Mouse (Mus musculus) hindbrain, postnatal 0 days (tissue): ENCODE data around the gene Olfr671. TPM values are rescaled to one million over a fixed set of nuclear protein-coding genes. Genes with fewer than 3 reads are reported as not detected.

Experiments
- ATAC-seq: fragments of 200-750 bp; cut with Nextera tagmentation; 2 replicates; pipeline ENCODE4 v1.8.0; 2017; ENCODE audit warnings: mild to moderate bottlenecking, moderate TSS enrichment, moderate library complexity
- DNase-seq: peaks from one replicate; pipeline ENCODE4 v3.0.0-alpha.2; 2015; ENCODE audit warnings: low spot score
- H3K27ac ChIP-seq: fragments of 300-500 bp; sonication (generic); 2 replicates; pipeline ENCODE4 v1.5.1; 2014; ENCODE audit warnings: mild to moderate bottlenecking
- H3K27me3 ChIP-seq: fragments of 300-500 bp; sonication (generic); 2 replicates; pipeline ENCODE4 v1.6.1; 2014; ENCODE audit warnings: low read length, mixed read lengths; ENCODE audit not compliant: insufficient read depth
- H3K36me3 ChIP-seq: fragments of 300-500 bp; sonication (generic); 2 replicates; pipeline ENCODE4 v1.6.1; 2014; ENCODE audit warnings: low read length, mixed read lengths; ENCODE audit not compliant: insufficient read depth
- H3K4me1 ChIP-seq: fragments of 300-500 bp; sonication (generic); 2 replicates; pipeline ENCODE4 v1.6.1; 2014; ENCODE audit warnings: antibody characterized with exemption, low read length, mixed read lengths; ENCODE audit not compliant: insufficient read depth
- H3K4me2 ChIP-seq: fragments of 300-500 bp; sonication (generic); 2 replicates; pipeline ENCODE4 v1.6.1; 2014; ENCODE audit warnings: low read depth, mild to moderate bottlenecking, low read length, moderate library complexity, mixed read lengths
- H3K4me3 ChIP-seq: fragments of 300-500 bp; sonication (generic); 2 replicates; pipeline ENCODE4 v1.5.1; 2014; ENCODE audit warnings: low read length
- H3K9ac ChIP-seq: fragments of 300-500 bp; sonication (generic); replicated peaks from 2 replicates; pipeline ENCODE4 v1.6.1; 2014; ENCODE audit warnings: mild to moderate bottlenecking, low read length, moderate library complexity, mixed read lengths
- H3K9me3 ChIP-seq: fragments of 300-500 bp; sonication (generic); 2 replicates; pipeline ENCODE4 v1.6.1; 2016; ENCODE audit warnings: low read length, mixed read lengths
- CTCF ChIP-seq: IDR thresholded peaks from 2 replicates; pipeline ENCODE4 v1.5.1; 2016; ENCODE audit warnings: antibody characterized with exemption, control low read depth, low read depth
- WGBS: fragments of 180-500 bp; shearing (Covaris S2); extraction: QIAGEN DNeasy Blood & Tissue Kit; methylation state at CpG from one replicate; pipeline ENCODE4 v1.1.7; 2014; 5-methylcytosine and 5-hydroxymethylcytosine counted together
- polyA plus RNA-seq: library from polyadenylated mRNA; unstranded; fragments of >200 nt; fragmentation: Nextera tagmentation; extraction: Ambion mirVana; gene quantifications from 2 replicates; pipeline ENCODE4 v1.2.1, GENCODE M21; 2015
- total RNA-seq: library from RNA; depleted of rRNA; stranded (reverse); fragments of >200 nt; gene quantifications from 2 replicates; pipeline ENCODE4 v1.2.3, GENCODE M21; 2014; rRNA removed

The Olfr671 gene
- total and polyA plus RNA-seq, 2 experiments from 2014 or later: not detected

- no peak within 1 kb of the TSS for H3K4me2 ChIP-seq
- no peaks in the 10 kb centered on the region for H3K4me1 ChIP-seq
- no peaks in the 10 kb centered on the region for H3K36me3 ChIP-seq
- H3K9ac ChIP-seq: no peak within 1 kb of the TSS
- 89% methylated on average over 1 of the region's 1 CpGs for WGBS
- ATAC-seq (no peak), DNase-seq (no peak)
- no peak within 1 kb of the TSS for H3K27ac ChIP-seq
- no peaks in the 10 kb centered on the region for H3K9me3 ChIP-seq
- no peak for TF ChIP-seq CTCF
- H3K4me3 ChIP-seq: no peak within 1 kb of the TSS
- H3K27me3 ChIP-seq: no peaks in the 10 kb centered on the region
These were observed 45.0 kb downstream of the Olfr671 start, which contains the start of gene Olfr669 for GRCm38 (mm10) chr7:104933940-104934339. Olfr669 (plus strand) TSS chr7:104934240.

GRCm38 (mm10) chr7:104927957-104928356 lies 51.0 kb downstream of the Olfr671 start, which contains the start of gene Olfr668:
Olfr668 (minus strand) TSS chr7:104928057.
- no peak for TF ChIP-seq CTCF
- Histone ChIP-seq H3K9me3 (no peaks in the 10 kb centered on the region), H3K9ac (no peak within 1 kb of the TSS), H3K36me3 (no peaks in the 10 kb centered on the region), H3K27ac (no peak within 1 kb of the TSS), H3K4me1 (no peaks in the 10 kb centered on the region), H3K4me3 (no peak within 1 kb of the TSS), H3K27me3 (no peaks in the 10 kb centered on the region), H3K4me2 (no peak within 1 kb of the TSS)
- ATAC-seq: no peak
- DNase-seq: no peak
- WGBS: 81% methylated on average over 1 of the region's 1 CpGs

Other genes with a start within 250 kb of the Olfr671 start
- gene Usp17le, start 201.7 kb downstream of the Olfr671 start, total RNA-seq: not detected in 2 replicates
- not detected in 2 replicates for gene Usp17le, start 201.7 kb downstream of the Olfr671 start, polyA plus RNA-seq
- gene Usp17lb, start 136.5 kb downstream of the Olfr671 start, total RNA-seq: not detected in 2 replicates
- not detected in 2 replicates for gene Usp17lb, start 136.5 kb downstream of the Olfr671 start, polyA plus RNA-seq
- not detected in 2 replicates for gene Usp17la, start 122.1 kb downstream of the Olfr671 start, total RNA-seq
- not detected in 2 replicates for gene Usp17la, start 122.1 kb downstream of the Olfr671 start, polyA plus RNA-seq
- not detected in 2 replicates for gene Olfr665, start 101.1 kb downstream of the Olfr671 start, total RNA-seq
- gene Olfr665, start 101.1 kb downstream of the Olfr671 start, polyA plus RNA-seq: not detected in 2 replicates
- gene Olfr666, start 83.2 kb downstream of the Olfr671 start, total RNA-seq: not detected in 2 replicates
- gene Olfr666, start 83.2 kb downstream of the Olfr671 start, polyA plus RNA-seq: not detected in 2 replicates
- not detected in 2 replicates for gene Olfr667, start 57.6 kb downstream of the Olfr671 start, total RNA-seq
- not detected in 2 replicates for gene Olfr667, start 57.6 kb downstream of the Olfr671 start, polyA plus RNA-seq
- not detected in 2 replicates for gene Olfr668, start 51.1 kb downstream of the Olfr671 start, total RNA-seq
- gene Olfr668, start 51.1 kb downstream of the Olfr671 start, polyA plus RNA-seq: not detected in 2 replicates
- not detected in 2 replicates for gene Olfr669, start 44.9 kb downstream of the Olfr671 start, total RNA-seq
- not detected in 2 replicates for gene Olfr669, start 44.9 kb downstream of the Olfr671 start, polyA plus RNA-seq
- gene Olfr670, start 16.5 kb downstream of the Olfr671 start, total RNA-seq: not detected in 2 replicates
- gene Olfr670, start 16.5 kb downstream of the Olfr671 start, polyA plus RNA-seq: not detected in 2 replicates
- not detected in 2 replicates for gene Olfr672, start 22.9 kb upstream of the Olfr671 start, total RNA-seq
- not detected in 2 replicates for gene Olfr672, start 22.9 kb upstream of the Olfr671 start, polyA plus RNA-seq
- gene Olfr675, start 49.3 kb upstream of the Olfr671 start, total RNA-seq: not detected in 2 replicates
- gene Olfr675, start 49.3 kb upstream of the Olfr671 start, polyA plus RNA-seq: not detected in 2 replicates
- gene Olfr676, start 53.6 kb upstream of the Olfr671 start, total RNA-seq: not detected in 2 replicates
- gene Olfr676, start 53.6 kb upstream of the Olfr671 start, polyA plus RNA-seq: not detected in 2 replicates
- not detected in 2 replicates for gene Olfr677, start 72.2 kb upstream of the Olfr671 start, total RNA-seq
- not detected in 2 replicates for gene Olfr677, start 72.2 kb upstream of the Olfr671 start, polyA plus RNA-seq
- gene Olfr678, start 85.3 kb upstream of the Olfr671 start, total RNA-seq: not detected in 2 replicates
- not detected in 2 replicates for gene Olfr678, start 85.3 kb upstream of the Olfr671 start, polyA plus RNA-seq
- gene Olfr679, start 102.1 kb upstream of the Olfr671 start, total RNA-seq: not detected in 2 replicates
- gene Olfr679, start 102.1 kb upstream of the Olfr671 start, polyA plus RNA-seq: not detected in 2 replicates
- gene Olfr680-ps1, start 113.7 kb upstream of the Olfr671 start, total RNA-seq: not detected in 2 replicates
- not detected in 2 replicates for gene Olfr680-ps1, start 113.7 kb upstream of the Olfr671 start, polyA plus RNA-seq
- gene Olfr681, start 137.7 kb upstream of the Olfr671 start, total RNA-seq: not detected in 2 replicates
- not detected in 2 replicates for gene Olfr681, start 137.7 kb upstream of the Olfr671 start, polyA plus RNA-seq
- gene Olfr683, start 167.9 kb upstream of the Olfr671 start, total RNA-seq: not detected in 2 replicates
- gene Olfr683, start 167.9 kb upstream of the Olfr671 start, polyA plus RNA-seq: not detected in 2 replicates
- gene Olfr684, start 184.5 kb upstream of the Olfr671 start, total RNA-seq: not detected in 2 replicates
- not detected in 2 replicates for gene Olfr684, start 184.5 kb upstream of the Olfr671 start, polyA plus RNA-seq
- 0.52 TPM in 1 of 2 replicates, not detected in the other for gene Olfr685, start 206.9 kb upstream of the Olfr671 start, total RNA-seq
- not detected in 2 replicates for gene Olfr685, start 206.9 kb upstream of the Olfr671 start, polyA plus RNA-seq
- gene Olfr686, start 228.4 kb upstream of the Olfr671 start, total RNA-seq: 0.10 TPM in 1 of 2 replicates, not detected in the other
- not detected in 2 replicates for gene Olfr686, start 228.4 kb upstream of the Olfr671 start, polyA plus RNA-seq